Mouse (Mus musculus): ENCODE data around the gene Ffar4.

Gene Ffar4

DNA sequence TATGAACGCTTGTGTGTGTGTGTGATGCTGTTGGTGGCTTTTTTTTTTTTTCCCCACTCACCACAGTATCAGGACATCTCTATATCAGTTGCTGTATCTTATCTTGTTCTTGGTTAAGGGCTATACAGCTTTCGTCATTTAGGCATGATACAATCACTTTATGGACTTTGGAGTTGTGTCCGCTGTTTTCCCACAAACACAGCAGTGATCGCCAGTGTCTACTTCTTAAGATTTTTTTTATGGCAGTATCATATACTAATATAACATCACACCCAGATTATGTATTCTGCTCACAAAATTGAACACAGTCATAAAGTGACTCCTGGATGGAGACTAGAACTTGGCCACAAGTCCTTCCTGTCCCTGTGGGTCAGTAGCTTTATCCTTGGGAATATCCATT, 11.0 kb downstream of the Ffar4 start:
- no peak for DNase-seq (ENCODE audit: low spot score)

DNA sequence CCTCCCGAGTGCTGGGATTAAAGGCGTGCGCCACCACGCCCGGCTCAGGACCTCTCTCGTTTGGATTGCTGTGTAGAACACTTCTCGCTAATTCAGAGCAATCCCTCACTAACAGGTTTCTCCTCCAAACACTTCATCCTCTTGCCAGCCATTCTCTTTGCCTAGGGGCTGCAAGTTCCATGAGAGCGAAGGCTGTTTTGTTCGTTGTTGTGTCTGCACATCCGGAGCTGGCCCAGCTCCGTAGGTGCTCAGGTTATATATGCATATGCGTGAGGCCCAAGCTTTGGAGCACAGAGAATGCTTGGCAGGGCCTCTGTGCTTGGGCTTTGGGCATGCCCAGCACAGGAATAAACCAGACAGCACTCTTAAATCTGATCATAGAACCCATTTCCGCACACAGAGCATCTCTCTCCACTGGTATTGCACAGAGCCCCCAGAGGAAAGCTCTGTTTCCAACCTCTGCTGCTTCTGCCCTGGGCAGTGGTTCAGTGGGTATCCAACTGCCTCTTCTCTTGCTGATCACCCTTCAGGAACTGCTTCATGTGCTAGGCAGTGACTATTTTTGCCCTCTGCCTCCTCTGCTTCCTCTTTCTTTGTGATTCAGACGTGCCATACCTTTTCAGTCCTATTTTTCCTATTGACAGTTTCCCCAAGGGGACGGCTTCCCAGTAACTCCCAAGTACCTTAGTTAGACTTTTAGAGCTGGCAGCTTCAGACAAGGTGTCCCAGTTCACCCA, 12.8 kb downstream of the Ffar4 start:
- no peak for DNase-seq (ENCODE audit: low spot score)

DNA sequence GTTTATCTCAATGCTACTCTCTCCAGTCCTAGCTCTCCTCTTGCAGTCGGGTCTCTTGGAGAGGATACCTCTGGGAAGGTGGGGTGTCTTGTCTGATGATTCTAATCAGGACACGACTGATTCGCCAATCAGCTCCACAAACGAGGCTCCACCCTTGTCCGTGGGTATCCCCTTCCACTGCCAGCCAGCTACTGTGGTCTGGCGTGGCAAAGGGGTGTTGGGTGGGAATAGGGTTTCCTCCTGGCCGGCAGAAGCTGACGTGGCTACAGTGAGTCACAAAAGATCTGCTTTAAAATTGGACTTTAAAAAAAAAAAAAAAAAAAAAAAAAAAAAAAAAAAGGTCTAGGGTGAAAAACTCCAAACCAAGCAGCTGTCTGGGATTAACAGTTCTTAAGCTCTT, 14.2 kb downstream of the Ffar4 start:
- no peak for DNase-seq (ENCODE audit: low spot score)

GRCm38 (mm10) chr19:38112575-38112974, 15.7 kb downstream of the Ffar4 start:
- DNase-seq (ENCODE audit: low spot score): no peak

- no peak for DNase-seq (ENCODE audit: low spot score)
Observed at GRCm38 (mm10) chr19:38114834-38115491, 18.1 kb downstream of the Ffar4 start.

- DNase-seq (ENCODE audit: low spot score): no peak
Observed at GRCm38 (mm10) chr19:38120123-38120760, 23.4 kb downstream of the Ffar4 start.

GRCm38 (mm10) chr19:38123921-38124320, 27.1 kb downstream of the Ffar4 start:
- DNase-seq (ENCODE audit: low spot score): no peak

- no peak for DNase-seq (ENCODE audit: low spot score)
Observed at GRCm38 (mm10) chr19:38124401-38125218, 27.7 kb downstream of the Ffar4 start.

GRCm38 (mm10) chr19:38125219-38125610, 28.3 kb downstream of the Ffar4 start, which contains the start of gene Rbp4:
Rbp4 (minus strand) TSS chr19:38125281.
- DNase-seq (ENCODE audit: low spot score): no peak

DNA sequence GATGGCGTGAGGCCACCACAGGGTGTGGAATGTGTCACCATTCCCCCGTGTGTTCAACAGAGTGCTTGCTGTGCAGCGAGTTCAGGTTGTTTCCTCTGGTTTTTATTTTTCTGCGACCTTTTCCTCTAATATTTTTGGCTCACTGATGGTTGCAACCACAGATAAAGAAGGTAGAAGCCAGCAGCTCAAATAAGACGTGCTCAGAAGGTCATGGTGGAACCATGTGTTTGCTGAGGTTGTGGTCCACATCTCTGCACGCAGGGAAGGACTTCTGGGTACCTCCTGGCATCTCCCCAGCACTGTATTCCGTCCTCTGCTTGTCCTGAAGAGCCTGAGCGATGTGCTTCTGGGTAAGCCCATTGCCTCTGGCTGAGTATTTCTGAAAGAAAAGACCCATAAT, 29.8 kb downstream of the Ffar4 start:
- no peak for DNase-seq (ENCODE audit: low spot score)

DNA sequence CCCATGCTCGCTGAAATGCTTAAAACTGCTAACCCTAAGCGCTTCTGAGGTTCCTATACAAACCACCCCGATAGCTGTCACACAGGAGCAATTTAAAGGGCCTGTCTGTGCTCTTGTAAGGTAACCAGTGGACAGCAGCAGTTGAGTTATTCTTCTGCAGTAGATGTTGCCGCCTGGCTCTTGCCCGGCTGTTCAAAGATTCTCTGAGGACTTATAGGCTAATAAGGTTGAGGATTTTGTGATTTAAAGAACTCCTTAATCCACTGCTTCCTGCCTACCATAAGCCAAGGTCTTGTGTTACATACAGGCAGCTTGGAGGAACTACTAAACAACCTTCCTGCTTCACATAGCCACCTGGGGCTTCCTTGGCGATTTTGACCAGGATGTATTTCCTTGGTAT, 35.6 kb downstream of the Ffar4 start, which contains the start of gene Pde6c:
Pde6c (plus strand) TSS at position 301 of the 400 bp plus-strand sequence.
- no peak for DNase-seq (ENCODE audit: low spot score)

- DNase-seq (ENCODE audit: low spot score): no peak
Observed at GRCm38 (mm10) chr19:38133986-38134385, 37.1 kb downstream of the Ffar4 start.

GRCm38 (mm10) chr19:38134806-38135205, 37.9 kb downstream of the Ffar4 start:
- DNase-seq (ENCODE audit: low spot score): no peak

GRCm38 (mm10) chr19:38143540-38144271, 46.8 kb downstream of the Ffar4 start:
- no peak for DNase-seq (ENCODE audit: low spot score)

DNA sequence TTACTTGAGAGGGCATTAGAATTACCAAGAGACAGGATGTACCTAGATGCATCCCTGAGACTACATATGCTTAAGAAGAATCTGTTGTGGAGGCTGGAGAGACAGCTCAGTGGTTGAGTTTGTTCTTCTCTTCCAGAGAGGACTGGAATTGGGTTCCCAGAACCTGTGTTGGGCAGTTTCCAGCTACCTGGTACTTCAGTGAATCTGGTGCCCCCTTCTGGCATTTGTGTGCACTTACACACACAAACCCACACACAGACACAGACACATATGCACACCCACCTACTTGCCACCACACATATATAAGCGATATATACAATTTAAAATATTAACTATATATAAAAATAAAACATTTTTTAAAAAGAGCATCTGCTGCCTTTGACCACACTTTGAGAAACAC, 59.4 kb downstream of the Ffar4 start:
- no peak for DNase-seq (ENCODE audit: low spot score)

DNA sequence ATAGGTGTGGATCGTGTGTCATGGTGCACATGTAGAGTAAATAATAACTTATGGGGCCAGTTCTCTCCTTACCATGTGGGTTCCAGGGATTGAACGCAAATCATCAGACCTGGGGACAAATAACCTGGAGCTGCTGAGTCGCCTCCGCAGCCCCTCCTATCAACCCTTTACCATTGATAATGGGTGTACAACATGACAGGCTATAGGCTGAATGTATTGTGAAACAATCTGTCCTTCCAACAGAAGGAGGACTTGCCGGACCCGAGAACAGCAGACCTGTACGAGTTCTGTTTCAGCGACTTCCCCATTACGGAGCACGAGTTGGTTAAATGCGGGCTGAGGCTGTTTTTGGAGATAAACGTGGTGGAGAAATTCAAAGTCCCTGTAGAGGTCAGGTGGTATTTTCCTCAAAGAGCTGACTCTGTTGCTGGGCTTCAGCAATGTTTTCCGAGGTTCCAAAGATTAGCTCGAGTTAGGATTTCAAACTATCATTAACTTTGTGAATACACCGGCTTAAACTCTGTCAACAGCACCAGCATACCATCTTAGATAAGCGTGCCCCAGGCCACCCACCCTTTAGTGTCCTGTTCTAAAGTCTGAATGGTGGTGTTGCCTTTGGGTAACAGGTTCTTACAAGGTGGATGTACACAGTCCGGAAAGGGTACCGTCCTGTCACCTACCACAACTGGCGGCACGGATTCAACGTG, 64.9 kb downstream of the Ffar4 start:
- DNase-seq (ENCODE audit: low spot score): no peak

Data from urinary bladder, postnatal 10 days (tissue).